Mouse (Mus musculus): ENCODE measurements around the gene Tsc2. TPM values are rescaled to one million over a fixed set of nuclear protein-coding genes. Genes with fewer than 3 reads are reported as not detected.

Tsc2 gene
- polyA plus RNA-seq, 1 experiment from 2014 or later: 60.9 TPM

- Histone ChIP-seq H3K4me3 (no peak overlapping the region), H3K27me3 (no peaks in the 10 kb centered on the region), H3K4me1 (no peaks in the 10 kb centered on the region), H3K9ac (no peak overlapping the region), H3K36me3 (peaks cover 94% of the 10 kb centered on the region), H3K4me2 (no peak overlapping the region), H3K9me3 (no peaks in the 10 kb centered on the region), H3K27ac (no peak overlapping the region)
- no peak for ATAC-seq (ENCODE audit: insufficient number of reproducible peaks, insufficient read depth, low FRiP score, low TSS enrichment, low read depth)
- 79% methylated on average over 3 of the region's 3 CpGs for WGBS
These were observed 27.9 kb downstream of the Tsc2 start for GRCm38 (mm10) chr17:24604557-24604956.

DNA sequence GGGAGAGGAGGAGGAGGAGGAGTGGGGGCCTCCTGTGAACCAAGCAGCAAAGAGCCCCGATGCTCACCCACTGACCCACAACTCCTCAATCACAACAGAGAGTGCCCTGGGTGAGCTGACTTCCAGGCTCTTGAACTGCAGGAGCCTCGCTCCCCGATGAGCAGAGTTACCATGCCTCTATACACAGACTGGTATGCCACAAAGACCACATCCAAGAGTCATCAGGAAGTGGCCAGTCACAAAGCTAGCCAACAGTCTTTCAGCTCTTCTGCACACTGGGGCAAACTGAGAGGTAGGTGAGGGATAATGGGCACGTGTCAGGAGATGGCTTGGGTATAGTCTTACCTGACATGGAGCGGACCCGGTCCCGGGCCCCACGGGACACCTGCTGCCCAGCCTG, 28.5 kb downstream of the Tsc2 start:
- Histone ChIP-seq H3K4me3 (no peak overlapping the region), H3K4me1 (no peaks in the 10 kb centered on the region), H3K9ac (no peak overlapping the region), H3K4me2 (no peak overlapping the region), H3K36me3 (peaks cover 96% of the 10 kb centered on the region), H3K27me3 (no peaks in the 10 kb centered on the region), H3K27ac (no peak overlapping the region), H3K9me3 (no peaks in the 10 kb centered on the region)
- WGBS: 91% methylated on average over 8 of the region's 8 CpGs
- no peak for ATAC-seq (ENCODE audit: insufficient number of reproducible peaks, insufficient read depth, low FRiP score, low TSS enrichment, low read depth)

- no peaks in the 10 kb centered on the region for H3K27me3 ChIP-seq
- no peak for ATAC-seq (ENCODE audit: insufficient number of reproducible peaks, insufficient read depth, low FRiP score, low TSS enrichment, low read depth)
- no peak overlapping the region for H3K27ac ChIP-seq
- peaks cover 96% of the 10 kb centered on the region for H3K36me3 ChIP-seq
- 95% methylated on average over 4 of the region's 4 CpGs for WGBS
- no peak overlapping the region for H3K9ac ChIP-seq
- no peak overlapping the region for H3K4me3 ChIP-seq
- no peaks in the 10 kb centered on the region for H3K9me3 ChIP-seq
- no peaks in the 10 kb centered on the region for H3K4me1 ChIP-seq
- no peak overlapping the region for H3K4me2 ChIP-seq
These were observed 31.9 kb downstream of the Tsc2 start for GRCm38 (mm10) chr17:24600502-24600901.

DNA sequence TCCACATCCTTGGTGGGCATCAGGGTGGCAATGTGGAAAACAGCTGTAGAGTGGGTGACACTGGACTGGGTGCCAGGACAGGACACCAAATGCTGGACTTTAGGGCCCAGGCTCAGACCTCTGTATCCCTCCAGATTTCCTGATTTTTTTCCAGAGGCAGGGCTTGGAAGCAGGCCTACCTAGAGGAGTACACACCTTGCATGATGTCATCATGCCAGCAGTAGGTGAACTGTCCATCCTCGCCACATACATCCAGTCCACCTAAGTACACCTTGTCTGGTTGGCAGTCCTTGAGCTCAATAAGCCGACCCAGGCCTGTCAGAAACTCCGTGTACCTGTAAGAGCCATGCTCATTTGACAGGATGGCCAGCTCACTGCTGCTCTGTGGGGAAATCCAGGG, 34.4 kb downstream of the Tsc2 start:
- H3K4me2 ChIP-seq: no peak overlapping the region
- H3K4me1 ChIP-seq: no peaks in the 10 kb centered on the region
- H3K36me3 ChIP-seq: peaks cover 100% of the 10 kb centered on the region
- H3K27me3 ChIP-seq: no peaks in the 10 kb centered on the region
- no peak for ATAC-seq (ENCODE audit: insufficient number of reproducible peaks, insufficient read depth, low FRiP score, low TSS enrichment, low read depth)
- H3K27ac ChIP-seq: no peak overlapping the region
- 84% methylated on average over 3 of the region's 3 CpGs for WGBS
- H3K9me3 ChIP-seq: no peaks in the 10 kb centered on the region
- no peak overlapping the region for H3K4me3 ChIP-seq
- no peak overlapping the region for H3K9ac ChIP-seq

- Histone ChIP-seq H3K9ac (no peak overlapping the region; the same call in 1 of the 2 replicates), H3K4me1 (no peaks in the 10 kb centered on the region), H3K9me3 (no peaks in the 10 kb centered on the region), H3K4me3 (no peak overlapping the region), H3K4me2 (no peak overlapping the region), H3K27me3 (no peaks in the 10 kb centered on the region), H3K36me3 (peaks cover 99% of the 10 kb centered on the region), H3K27ac (no peak overlapping the region)
- ATAC-seq (ENCODE audit: insufficient number of reproducible peaks, insufficient read depth, low FRiP score, low TSS enrichment, low read depth): no peak
- 88% methylated on average over 19 of the region's 19 CpGs for WGBS
These were observed 35.8 kb downstream of the Tsc2 start for GRCm38 (mm10) chr17:24596471-24597183.

DNA sequence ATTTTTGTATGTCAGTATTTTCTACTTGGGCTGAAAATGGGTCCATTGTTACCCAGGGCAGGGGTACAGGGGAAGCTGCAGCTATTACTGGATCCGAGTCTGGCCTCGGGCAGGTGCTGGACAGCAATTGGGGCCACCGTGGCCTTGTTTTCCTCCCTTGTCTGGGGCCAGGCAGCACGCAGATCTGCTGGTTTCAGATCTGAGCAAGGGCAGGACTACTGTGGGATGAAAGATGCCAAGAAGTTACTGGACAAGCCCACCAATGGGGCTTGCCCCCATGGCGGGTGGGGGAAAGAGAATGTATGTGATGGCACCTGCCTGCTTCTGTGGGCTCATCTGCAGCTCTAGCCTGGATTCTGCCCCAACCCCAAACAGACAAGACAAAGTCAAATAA, 36.4 kb downstream of the Tsc2 start:
- peaks cover 99% of the 10 kb centered on the region for H3K36me3 ChIP-seq
- 76% methylated on average over 5 of the region's 5 CpGs for WGBS

GRCm38 (mm10) chr17:24595126-24596072, 37.0 kb downstream of the Tsc2 start:
- no peaks in the 10 kb centered on the region for H3K9me3 ChIP-seq
- no peak overlapping the region for H3K4me2 ChIP-seq
- H3K36me3 ChIP-seq: peaks cover 99% of the 10 kb centered on the region
- no peak overlapping the region for H3K27ac ChIP-seq
- H3K27me3 ChIP-seq: no peaks in the 10 kb centered on the region
- no peak for ATAC-seq (ENCODE audit: insufficient number of reproducible peaks, insufficient read depth, low FRiP score, low TSS enrichment, low read depth)
- no peak overlapping the region for H3K4me3 ChIP-seq
- no peak overlapping the region for H3K9ac ChIP-seq
- WGBS: 75% methylated on average over 17 of the region's 17 CpGs
- H3K4me1 ChIP-seq: no peaks in the 10 kb centered on the region

More for the DNA sequence above, 36.4 kb downstream of the Tsc2 start:
- H3K4me1 ChIP-seq: no peaks in the 10 kb centered on the region
- no peak overlapping the region for H3K9ac ChIP-seq
- no peaks in the 10 kb centered on the region for H3K27me3 ChIP-seq
- H3K4me2 ChIP-seq: no peak overlapping the region
- H3K4me3 ChIP-seq: no peak overlapping the region
- no peaks in the 10 kb centered on the region for H3K9me3 ChIP-seq
- ATAC-seq (ENCODE audit: insufficient number of reproducible peaks, insufficient read depth, low FRiP score, low TSS enrichment, low read depth): no peak
- no peak overlapping the region for H3K27ac ChIP-seq

GRCm38 (mm10) chr17:24593992-24594890, 38.2 kb downstream of the Tsc2 start:
- Histone ChIP-seq H3K36me3 (peaks cover 96% of the 10 kb centered on the region), H3K4me3 (no peak overlapping the region), H3K27ac (no peak overlapping the region), H3K27me3 (no peaks in the 10 kb centered on the region), H3K9ac (no peak overlapping the region), H3K4me2 (no peak overlapping the region), H3K4me1 (no peaks in the 10 kb centered on the region), H3K9me3 (no peaks in the 10 kb centered on the region)
- 90% methylated on average over 26 of the region's 26 CpGs for WGBS
- ATAC-seq (ENCODE audit: insufficient number of reproducible peaks, insufficient read depth, low FRiP score, low TSS enrichment, low read depth): no peak

- no peak overlapping the region for H3K27ac ChIP-seq
- H3K4me3 ChIP-seq: no peak overlapping the region
- H3K9me3 ChIP-seq: no peaks in the 10 kb centered on the region
- H3K27me3 ChIP-seq: no peaks in the 10 kb centered on the region
- WGBS: 79% methylated on average over 5 of the region's 5 CpGs
- no peak overlapping the region for H3K4me2 ChIP-seq
- no peaks in the 10 kb centered on the region for H3K4me1 ChIP-seq
- H3K36me3 ChIP-seq: peaks cover 92% of the 10 kb centered on the region
- ATAC-seq (ENCODE audit: insufficient number of reproducible peaks, insufficient read depth, low FRiP score, low TSS enrichment, low read depth): no peak
- no peak overlapping the region for H3K9ac ChIP-seq
These were observed 39.2 kb downstream of the Tsc2 start for GRCm38 (mm10) chr17:24593248-24593647.

DNA sequence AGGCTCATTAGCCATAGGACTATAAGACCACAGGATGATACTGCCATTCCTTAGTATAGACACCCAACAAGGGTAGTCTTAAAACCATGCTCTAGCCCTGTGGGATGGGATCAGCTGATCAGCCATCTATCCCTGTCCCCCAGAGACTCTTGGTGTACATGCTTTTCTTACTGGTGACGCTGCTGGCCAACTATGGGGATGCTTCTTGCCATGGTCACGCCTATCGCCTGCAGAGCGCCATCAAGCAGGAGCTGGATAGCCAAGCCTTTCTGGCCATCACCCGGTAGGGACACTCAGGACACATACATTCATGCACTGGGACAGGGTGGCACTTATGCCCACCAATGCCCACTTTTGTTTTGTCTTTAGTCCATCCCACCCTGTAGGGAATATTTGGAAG, 40.7 kb downstream of the Tsc2 start:
- 92% methylated on average over 5 of the region's 5 CpGs for WGBS
- Histone ChIP-seq H3K4me1 (no peaks in the 10 kb centered on the region), H3K9me3 (no peaks in the 10 kb centered on the region), H3K36me3 (peaks cover 91% of the 10 kb centered on the region), H3K9ac (no peak overlapping the region), H3K4me2 (no peak overlapping the region), H3K27me3 (no peaks in the 10 kb centered on the region), H3K27ac (no peak overlapping the region), H3K4me3 (no peak overlapping the region)
- ATAC-seq (ENCODE audit: insufficient number of reproducible peaks, insufficient read depth, low FRiP score, low TSS enrichment, low read depth): no peak

GRCm38 (mm10) chr17:24590943-24591342, 41.5 kb downstream of the Tsc2 start:
- no peak overlapping the region for H3K4me2 ChIP-seq
- WGBS: 91% methylated on average over 3 of the region's 3 CpGs
- no peak overlapping the region for H3K4me3 ChIP-seq
- H3K36me3 ChIP-seq: peaks cover 91% of the 10 kb centered on the region
- no peaks in the 10 kb centered on the region for H3K27me3 ChIP-seq
- H3K9me3 ChIP-seq: no peaks in the 10 kb centered on the region
- no peak overlapping the region for H3K9ac ChIP-seq
- H3K27ac ChIP-seq: no peak overlapping the region
- ATAC-seq (ENCODE audit: insufficient number of reproducible peaks, insufficient read depth, low FRiP score, low TSS enrichment, low read depth): no peak
- no peaks in the 10 kb centered on the region for H3K4me1 ChIP-seq

All from embryonic facial prominence, embryonic 13.5 days (tissue).